Mouse (Mus musculus) gastrocnemius, adult 18-20 months (tissue): ENCODE results near the gene Tmem161a. TPM values are rescaled to one million over a fixed set of nuclear protein-coding genes. Genes with fewer than 3 reads are reported as not detected.

Experiments used
- DNase-seq: peaks from one replicate; pipeline ENCODE4 v3.0.0; 2021; ENCODE audit warnings: low spot score
- total RNA-seq, 2 experiments: library from RNA; stranded (reverse); gene quantifications; 2 replicates each; pipeline ENCODE4 v1.2.3; 2021

Tmem161a gene
- total RNA-seq, 2 experiments from 2014 or later = 75.2 to 88.4 TPM

DNA sequence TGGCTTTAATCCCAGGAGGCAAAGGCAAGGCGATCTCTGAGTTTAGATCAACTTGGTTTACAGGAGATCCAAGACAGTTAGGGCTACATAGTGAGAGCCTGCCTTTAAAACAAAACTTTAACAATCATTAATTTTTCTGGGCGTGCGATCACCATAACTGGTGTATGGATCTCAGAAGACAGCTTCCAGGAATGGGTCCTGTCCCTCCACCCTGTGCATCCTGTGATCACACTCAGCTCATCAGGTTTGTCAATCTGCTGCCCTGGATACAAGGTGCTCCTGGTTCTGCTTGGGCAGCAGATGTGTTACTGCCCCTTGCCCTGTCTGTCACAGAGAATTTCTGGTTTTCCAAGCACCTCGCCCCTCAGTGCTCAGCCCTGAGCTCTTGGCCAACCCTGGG, 12.9 kb upstream of the Tmem161a start:
- DNase-seq = no peak

DNA sequence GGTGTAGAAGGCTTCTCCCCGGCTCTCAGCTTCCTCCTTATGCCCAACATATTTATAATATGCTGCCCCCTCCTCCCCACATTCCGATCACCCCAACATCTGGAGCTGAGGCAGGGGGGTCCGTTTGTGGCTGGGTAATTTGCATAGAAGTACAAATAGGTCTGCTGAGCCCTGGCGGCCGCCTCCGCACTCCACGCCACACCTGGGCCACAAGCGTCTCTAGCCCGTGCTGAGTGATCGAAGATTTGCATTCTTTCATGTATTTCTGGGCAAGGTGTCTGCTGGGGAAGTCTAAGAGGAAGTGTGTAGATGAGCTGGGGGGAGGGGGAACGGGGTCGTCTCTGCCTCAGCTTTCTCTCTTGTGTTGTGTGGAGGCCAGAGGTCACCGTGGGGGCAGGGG, 12.1 kb upstream of the Tmem161a start:
- no peak for DNase-seq

DNA sequence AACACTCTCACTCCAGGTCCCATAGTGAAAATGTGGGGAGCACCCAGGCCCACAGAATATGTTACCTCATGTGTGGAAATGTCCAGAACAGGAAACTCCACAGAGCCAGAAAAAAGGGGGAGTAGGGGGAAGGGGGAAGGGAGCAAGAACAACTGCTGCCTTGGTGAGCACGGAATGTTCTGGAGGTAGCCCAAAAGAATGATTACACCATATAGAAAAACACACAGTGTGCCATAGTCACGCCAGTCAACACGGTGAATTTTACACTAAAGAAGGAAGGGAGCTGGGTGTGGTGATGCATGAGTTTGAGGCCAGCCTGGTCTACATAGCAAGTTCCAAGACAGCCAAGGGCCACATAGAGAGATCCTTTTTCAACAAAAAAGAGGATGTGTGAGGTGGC, 8.8 kb upstream of the Tmem161a start:
- no peak for DNase-seq

DNA sequence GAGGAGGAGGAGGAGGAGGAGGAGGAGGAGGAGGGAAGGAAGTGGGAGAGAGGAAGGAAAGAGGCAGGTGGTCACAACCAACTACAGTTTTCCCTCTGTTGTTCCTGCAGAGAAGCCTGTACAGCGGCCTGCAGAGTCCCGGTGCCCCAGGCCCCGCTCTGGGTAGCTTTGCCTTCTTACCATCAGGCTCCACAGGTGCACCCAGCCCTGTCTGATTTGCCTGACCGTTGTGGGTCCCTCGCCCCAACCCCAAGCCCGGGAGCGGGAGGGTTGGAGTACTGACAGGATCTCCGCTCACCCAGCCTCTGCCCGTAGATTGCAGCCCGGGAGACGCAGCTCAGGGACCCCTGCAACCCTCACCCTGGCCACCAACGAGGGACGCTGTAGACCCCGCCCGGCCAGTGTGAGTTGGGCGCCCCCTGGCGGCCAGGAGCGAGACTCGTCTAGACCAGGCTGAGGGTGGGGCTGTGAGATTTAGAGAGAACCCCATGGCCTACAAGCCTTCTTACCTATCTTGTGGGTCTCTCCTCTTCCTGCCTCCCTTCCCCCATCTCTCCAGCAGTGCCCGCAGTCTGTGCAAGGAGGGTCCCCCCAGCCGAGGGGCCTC, 5.5 kb upstream of the Tmem161a start:
- DNase-seq = peak; percentile 48

DNA sequence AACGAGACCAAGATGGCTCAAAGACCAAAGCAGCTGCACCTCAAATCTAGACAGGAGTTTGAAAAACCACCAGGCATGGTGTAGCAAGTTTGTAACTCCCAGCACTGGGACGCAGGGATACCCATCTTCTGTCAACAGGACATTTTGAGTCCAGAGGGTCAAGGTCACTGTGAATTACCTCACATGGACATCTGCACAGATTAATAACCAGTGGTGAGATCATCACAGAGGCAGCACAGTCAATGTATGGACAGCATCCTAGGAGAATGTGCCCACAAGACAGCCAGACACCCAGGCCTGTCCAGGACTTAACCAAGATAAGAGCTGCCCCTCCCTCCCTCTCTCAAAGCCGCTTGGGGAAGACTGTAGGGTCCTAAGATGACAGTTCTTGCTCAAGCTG, 2.0 kb upstream of the Tmem161a start:
- no peak for DNase-seq

DNA sequence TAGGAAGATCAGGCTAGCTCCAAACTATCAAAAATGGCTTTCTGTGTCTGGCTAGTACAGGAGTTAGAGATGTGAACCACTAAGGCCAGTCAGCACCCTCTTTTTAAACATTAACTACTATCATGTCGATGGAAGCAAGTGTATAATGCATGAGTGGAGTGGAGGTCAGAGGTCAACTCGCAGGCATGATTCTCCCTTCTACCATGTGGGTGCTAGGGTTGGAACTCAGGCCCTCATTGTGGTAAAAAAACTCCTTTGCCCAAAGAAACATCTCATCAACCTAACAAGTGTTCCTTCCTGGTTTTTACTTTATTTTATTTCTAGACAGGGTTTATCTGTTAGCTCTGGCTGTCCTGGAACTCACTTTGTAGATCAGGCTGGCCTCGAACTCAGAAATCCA, 1.4 kb upstream of the Tmem161a start:
- no peak for DNase-seq

DNA sequence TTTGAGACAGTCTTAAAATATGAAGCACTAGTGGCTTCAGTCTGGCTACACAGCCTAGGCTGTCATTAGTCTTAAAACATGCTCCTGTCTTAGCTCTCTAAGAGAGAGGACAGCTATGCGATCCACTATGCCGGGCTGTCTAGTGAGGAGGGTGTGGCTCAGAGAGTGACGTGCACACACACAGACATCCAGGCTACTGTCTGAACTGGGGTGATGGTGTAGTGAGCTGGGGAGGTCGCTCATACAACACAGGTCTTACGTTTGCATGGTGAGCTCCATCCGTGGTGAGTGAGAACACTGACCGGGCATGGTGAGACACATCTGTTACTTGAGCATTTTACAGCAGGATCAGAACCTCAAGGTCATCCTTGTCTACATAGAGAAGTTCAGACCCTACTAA, 916 bp upstream of the Tmem161a start:
- DNase-seq = no peak

DNA sequence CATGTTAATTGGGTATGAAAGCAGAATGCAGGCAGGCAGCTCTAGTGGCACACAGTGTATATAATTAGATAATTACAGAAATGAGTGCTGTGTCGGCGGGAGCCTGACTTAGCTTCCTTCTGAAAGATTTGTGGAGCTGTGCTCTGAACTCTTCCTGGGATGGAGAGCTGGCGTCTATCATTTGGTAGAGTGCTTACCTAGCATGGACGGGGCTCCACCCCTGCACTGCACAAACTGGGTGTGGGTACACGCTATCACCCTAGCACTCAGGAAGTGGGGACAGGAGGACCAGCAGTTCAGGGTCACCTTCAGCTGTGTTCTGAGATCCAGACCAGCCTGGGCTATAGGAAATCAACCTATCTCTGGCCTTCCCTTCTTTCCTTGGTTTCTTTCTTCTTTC, 1.2 kb downstream of the Tmem161a start:
- no peak for DNase-seq

DNA sequence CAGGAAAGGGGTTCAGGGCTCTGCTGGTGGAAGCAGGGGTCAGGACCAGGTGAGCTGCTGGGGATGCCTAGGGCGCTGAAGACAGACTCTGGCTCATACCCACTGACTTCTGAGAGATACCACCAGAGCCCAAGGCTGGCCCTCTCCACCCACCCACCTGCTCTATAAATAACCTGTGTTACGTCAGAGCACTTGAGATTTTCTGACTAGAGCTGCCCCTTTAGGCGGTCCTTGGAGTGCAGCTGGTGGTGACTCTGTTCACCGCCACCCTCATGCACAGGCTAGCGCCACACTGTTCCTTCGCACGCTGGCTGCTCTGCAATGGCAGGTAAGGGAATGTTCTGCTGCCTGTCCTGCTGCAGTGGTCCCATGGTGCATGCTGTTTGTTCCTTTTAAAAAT, 1.9 kb downstream of the Tmem161a start:
- no peak for DNase-seq

DNA sequence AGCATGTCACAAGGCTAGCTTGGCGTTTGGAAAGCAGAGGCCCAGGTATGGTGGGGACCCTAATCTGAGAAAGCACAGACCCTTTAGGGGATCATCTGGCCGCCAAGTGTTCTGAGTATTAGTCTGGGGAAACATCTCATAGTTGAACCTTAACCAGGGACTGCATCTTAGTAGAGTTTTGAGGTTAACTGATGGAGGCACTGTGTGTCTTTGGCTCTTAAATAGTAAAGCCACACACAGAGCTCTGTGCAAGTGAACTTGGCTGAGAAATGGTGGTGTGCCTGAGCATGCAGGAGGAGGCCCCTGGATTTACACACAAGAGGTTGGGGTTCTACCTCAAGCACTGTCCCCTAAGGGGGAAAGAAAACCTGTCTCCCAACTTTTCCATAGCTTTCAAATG, 6.1 kb downstream of the Tmem161a start:
- no peak for DNase-seq

DNA sequence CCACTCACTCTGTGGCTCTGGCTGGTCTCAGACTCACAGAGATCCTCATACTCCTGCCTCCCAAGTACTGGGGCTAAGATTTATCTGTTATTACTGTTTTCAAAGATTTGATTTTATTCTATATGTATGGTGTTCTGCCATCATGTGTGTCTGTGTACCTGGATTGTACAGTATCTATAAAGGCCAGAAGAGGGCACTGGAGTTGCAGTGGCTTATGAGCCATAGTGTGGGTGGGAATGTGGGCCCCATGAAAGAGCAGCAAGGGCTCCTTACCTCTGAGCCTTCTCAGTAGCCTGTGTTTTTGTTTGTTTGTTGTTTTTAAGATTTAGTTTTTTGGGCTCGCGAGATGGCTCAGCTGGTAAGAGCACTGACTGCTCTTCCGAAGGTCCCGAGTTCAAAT, 6.9 kb downstream of the Tmem161a start:
- DNase-seq = no peak

DNA sequence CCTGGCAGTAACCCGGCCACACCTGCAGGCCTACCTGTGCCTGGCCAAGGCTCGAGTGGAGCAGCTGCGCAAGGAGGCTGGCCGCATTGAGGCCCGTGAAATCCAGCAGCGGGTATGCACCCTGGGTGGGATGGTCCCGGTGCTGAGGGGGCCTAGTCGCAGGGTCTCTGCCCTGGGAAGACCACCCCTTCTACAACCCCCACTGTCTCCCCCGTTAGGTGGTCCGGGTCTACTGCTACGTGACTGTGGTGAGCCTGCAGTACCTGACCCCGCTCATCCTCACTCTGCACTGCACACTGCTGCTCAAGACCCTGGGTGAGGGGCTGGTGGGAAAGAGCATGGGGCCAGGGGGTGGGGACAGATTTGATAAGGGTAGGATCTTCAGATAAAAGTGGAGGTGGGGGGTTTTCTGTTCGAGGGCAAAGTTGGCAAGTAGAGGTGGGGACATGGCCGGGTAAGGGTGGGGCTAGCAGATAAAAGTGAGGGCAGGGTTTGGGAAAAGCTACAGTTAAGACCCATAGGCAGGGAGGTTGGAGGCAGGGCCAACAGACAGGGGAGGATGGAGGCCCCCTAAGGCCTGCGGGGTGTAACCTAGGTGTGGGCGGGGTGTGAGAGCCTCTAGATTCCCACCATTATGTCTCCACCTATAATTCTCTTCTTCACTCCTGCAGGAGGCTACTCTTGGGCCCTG, 9.2 kb downstream of the Tmem161a start:
- no peak for DNase-seq

DNA sequence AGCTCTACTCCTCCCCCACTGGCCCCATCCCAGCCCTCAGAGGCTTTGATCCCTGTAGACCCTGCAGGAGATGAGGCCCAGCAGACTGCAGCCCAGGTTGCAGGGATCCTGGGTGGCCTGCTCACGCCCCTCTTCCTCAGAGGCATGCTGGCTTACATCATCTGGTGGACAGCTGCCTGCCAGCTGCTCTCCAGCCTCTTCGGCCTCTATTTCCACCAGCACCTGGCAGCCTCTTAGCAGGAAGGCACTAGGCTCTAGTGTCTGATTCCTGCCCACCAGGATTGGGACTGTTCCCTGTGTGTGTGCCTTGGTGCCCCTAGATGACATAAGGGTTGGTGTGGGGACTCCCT, 9.7 kb downstream of the Tmem161a start:
- DNase-seq = no peak

DNA sequence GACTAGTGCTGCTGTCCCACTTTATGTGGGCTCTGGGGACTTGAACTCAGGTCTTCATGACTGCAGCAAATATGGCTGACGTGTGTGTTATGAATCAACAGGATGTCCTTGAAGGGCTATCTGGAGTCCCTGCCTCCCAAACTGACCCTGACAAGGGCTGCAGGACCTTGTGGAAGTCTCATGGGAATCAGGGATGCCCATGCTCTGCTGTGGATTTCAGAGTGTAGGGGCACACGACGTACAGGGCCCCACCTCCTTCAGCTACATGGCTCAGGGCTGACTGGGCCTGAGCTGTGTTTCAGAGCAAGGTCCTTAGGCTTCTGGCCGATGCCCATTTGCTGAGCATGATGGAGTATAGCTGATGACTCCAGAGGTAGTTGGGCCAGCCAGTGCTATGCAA, 11.0 kb downstream of the Tmem161a start:
- no peak for DNase-seq

DNA sequence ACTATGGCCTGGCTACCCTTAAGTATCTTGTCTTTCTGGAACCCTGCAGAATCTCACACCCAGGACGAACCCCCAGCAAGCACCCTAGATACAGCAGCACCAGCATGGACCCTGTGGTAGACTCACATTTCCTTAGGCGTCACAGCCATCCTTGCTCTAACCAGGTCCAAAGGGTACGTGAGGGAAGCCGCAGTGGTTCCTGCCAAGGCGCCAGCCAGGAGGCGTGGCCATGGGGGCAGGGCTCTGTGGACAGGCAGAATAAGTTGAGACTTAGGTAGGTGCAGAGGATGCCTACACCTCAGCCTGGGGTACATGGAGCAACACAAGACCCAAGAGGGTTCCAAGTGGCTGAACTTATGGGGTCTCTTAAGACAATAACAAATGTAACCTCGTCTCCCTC, 16.6 kb downstream of the Tmem161a start:
- no peak for DNase-seq

DNA sequence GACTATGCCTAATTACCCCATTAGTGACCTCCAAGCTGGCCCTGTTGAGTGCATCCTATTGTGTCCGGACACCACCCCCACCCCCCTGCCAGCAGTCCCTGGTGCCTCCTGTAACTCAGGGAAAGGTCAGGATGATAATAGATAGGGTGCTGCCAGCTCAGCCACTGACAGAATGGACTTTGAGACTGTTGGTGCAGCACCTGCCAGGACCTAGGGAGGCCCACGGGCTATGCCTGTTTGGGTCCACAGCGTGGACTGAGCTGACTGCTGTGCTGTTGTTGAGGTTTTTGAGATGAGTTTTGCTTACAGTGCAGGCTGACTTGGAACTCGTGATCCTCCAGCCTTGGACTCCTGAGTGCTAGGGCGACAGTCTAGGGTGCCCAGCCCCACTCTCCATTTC, 21.1 kb downstream of the Tmem161a start:
- no peak for DNase-seq

DNA sequence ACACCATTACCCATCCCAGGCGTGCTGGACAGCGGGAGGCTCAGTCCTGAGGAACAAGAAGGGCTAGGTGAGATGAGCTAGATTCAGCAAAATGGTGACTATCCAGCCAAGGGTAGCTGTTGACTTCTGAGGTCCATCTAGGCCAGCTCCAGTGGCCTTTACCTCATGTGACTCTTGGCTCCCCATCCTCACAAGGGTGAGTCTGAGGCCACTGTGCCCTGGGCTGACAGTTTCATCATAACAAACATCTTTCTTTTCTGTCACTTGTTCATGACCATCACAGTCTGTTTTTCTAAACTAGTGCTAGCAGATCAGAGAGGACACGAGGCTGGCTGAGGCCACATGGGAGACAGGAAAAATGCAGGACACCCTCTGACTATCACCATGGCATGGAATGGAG, 22.0 kb downstream of the Tmem161a start:
- DNase-seq = no peak

DNA sequence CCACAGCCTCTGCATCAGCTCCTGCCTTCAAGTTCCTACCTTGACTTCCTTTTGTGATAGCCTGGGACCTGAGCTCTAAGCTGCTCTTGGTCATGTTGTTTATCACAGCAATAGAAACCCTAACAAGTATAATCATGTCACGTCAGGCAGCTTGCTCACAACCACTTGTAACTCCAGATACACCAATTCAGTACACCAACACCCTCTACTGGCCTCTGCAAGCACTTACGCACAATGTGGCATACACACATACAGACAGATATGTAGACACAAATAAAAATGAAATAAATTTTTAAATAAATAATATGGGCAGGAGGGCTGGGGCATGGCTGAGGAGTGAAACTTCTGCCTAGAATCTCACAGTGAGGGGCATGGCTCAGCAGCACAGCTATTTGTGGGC, 23.6 kb downstream of the Tmem161a start:
- DNase-seq = no peak

DNA sequence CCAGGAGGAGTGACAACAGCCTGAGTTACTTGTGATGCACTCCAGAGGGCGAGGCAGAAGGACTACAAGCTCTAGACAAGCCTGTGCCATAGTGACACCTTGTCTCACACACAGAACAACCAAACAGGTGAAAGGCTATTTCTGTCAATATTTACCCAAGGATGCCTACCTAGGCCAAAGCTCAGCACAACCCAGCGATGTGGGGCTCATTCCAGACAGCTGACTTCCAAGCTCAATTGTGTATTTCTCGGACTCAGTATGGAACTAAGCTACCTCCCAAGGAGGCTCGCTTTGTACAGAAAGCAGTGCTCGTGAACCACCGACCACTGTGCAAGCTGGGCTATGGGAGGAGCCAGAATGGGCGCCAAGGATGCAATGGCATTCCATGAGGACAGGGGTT, 25.4 kb downstream of the Tmem161a start:
- no peak for DNase-seq

DNA sequence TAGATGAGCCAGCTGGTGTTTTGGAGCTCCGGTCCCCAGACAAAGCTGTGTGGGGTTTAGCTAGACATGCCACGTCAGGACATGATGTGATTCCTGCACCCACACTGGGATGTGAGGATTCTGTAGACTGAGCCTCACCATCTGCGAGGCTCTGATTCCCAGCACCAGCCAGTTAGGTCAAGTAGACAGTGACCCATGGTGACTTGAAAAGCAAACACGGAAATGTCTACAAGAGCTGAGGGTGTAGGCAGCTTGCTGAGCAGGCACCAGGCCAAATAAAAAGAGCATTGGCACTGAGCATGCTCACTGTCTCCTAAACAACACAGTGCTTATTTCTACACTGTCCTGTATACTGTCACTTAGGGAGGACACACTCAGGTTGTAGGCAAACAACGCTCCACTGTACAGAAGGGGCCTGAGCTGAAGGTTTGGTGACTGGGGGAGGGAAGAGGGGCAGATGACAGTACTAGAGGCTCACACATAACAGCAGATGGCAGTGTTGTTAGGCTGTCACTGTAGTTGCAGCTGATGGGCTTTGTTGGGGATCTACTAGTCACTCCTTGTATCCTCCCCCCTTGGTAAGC, 28.0 kb downstream of the Tmem161a start:
- DNase-seq = peak; percentile 33

DNA sequence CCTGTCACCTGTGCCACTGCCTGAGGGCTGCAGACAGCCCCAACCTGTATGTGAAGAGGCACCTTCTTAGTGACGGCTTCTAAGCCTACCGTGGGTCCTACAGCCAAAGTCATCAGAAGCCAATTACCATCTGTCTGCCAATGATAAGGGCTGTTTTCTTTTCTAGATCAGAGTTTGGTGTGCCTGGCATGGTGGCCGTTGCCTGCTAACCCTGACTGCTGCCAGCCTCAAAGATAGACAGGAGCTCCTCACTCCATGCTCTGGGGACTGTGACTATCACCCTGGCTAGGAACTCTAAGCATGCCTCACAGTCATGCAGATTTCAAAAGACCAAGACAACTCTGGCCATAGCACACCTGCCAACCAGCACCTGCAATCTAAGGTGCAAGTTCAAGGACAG, 29.3 kb downstream of the Tmem161a start:
- DNase-seq = no peak

DNA sequence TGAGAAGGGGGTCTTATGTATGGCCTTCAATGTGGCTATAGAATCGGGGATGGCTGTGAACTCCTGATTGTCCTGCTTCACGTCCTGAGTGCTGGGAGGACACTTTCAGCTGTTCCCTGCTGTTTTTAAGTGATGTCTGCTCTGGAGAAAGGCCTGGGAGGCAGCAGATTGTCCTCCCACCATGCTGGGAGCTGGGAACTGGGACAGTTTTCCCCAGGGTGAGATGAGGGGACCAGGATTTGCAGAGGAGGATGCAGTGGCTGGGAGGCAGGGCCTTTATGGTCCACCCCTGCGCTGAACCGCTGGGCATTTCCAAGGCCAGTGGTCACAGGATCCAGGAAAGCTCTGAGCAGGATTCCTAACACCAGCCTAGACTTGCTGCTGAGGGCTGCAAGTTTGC, 30.9 kb downstream of the Tmem161a start:
- no peak for DNase-seq

DNA sequence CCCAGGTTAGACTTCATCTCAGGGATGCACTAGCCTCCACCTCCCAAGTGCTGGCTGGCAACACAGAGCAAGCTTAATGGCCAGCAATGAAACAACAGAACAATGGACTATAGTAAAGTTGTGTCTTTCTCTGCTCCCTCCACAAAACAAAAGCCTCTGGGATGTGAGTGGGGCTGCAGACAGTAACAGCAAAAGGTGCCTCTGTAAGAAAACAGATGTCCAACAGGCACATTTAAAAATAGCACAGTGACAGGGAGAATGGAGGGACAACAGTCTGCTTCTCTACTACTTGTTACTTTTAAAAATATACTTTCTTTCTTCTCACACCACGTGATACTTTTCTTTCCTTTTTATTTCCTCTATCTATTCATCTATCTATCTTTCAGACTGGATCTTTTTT, 32.6 kb downstream of the Tmem161a start:
- no peak for DNase-seq

DNA sequence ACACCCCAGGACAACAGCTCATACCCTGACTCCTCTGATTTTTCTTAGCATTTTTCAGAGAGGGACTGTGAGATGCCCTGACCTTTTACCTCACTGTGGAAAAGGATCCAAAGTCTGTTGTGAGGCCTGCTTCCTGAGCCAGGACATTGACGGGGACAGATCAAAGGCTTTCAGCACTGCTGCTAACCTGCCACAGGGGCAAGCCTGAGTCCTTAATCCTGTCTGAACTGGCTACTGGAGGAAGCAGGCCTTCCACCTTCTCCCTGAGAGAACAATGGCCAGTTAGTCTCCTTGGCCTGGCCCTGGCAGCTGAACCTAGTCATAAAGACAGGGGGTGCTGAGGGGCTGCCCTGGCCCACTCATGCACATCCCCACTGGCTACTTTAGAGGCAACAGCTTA, 36.0 kb downstream of the Tmem161a start:
- no peak for DNase-seq
